Mouse (Mus musculus) kidney, postnatal 0 days (tissue): ENCODE results near the gene P4ha3. TPM values are rescaled to one million over a fixed set of nuclear protein-coding genes. Genes with fewer than 3 reads are reported as not detected.

Experiments used
- ATAC-seq: fragments of 200-750 bp; cut with Nextera tagmentation; replicated peaks from 2 replicates; pipeline ENCODE4 v1.8.0; 2017; ENCODE audit warnings: low read depth, moderate number of reproducible peaks, moderate TSS enrichment, moderate library complexity; ENCODE audit not compliant: low FRiP score
- DNase-seq: peaks from one replicate; pipeline ENCODE4 v3.0.0-alpha.2; 2016; ENCODE audit warnings: low spot score
- H3K27ac ChIP-seq: fragments of 300-500 bp; sonication (generic); 2 replicates; pipeline ENCODE4 v1.5.1; 2014; ENCODE audit warnings: mild to moderate bottlenecking
- H3K27me3 ChIP-seq: fragments of 300-500 bp; sonication (generic); 2 replicates; pipeline ENCODE4 v1.6.1; 2014; ENCODE audit warnings: low read length, mixed read lengths; ENCODE audit not compliant: insufficient read depth
- H3K36me3 ChIP-seq: fragments of 300-500 bp; sonication (generic); 2 replicates; pipeline ENCODE4 v1.6.1; 2014; ENCODE audit warnings: low read length, mixed read lengths; ENCODE audit not compliant: insufficient read depth
- H3K4me1 ChIP-seq: fragments of 300-500 bp; sonication (generic); replicated peaks from 2 replicates; pipeline ENCODE4 v1.6.1; 2014; ENCODE audit warnings: antibody characterized with exemption, low read length, mixed read lengths; ENCODE audit not compliant: insufficient read depth
- H3K4me2 ChIP-seq: fragments of 300-500 bp; sonication (generic); 2 replicates; pipeline ENCODE4 v1.6.1; 2014; ENCODE audit warnings: mild to moderate bottlenecking, low read length, moderate library complexity, mixed read lengths
- H3K4me3 ChIP-seq: fragments of 300-500 bp; sonication (generic); replicated peaks from 2 replicates; pipeline ENCODE4 v1.5.1; 2014; ENCODE audit warnings: low read depth, low read length
- H3K9ac ChIP-seq: fragments of 300-500 bp; sonication (generic); 2 replicates; pipeline ENCODE4 v1.6.1; 2014; ENCODE audit warnings: low read depth, low read length
- H3K9me3 ChIP-seq: fragments of 300-500 bp; sonication (generic); replicated peaks from 2 replicates; pipeline ENCODE4 v1.6.1; 2016; ENCODE audit warnings: low read length, inconsistent platforms, mixed read lengths
- CTCF ChIP-seq: IDR thresholded peaks from 2 replicates; pipeline ENCODE4 v1.5.1; 2016; ENCODE audit warnings: antibody characterized with exemption, low read depth, mild to moderate bottlenecking, moderate library complexity
- WGBS: fragments of 180-500 bp; shearing (Covaris S2); extraction: QIAGEN DNeasy Blood & Tissue Kit; methylation state at CpG from one replicate; pipeline ENCODE4 v1.1.7; 2014; 5-methylcytosine and 5-hydroxymethylcytosine counted together
- polyA plus RNA-seq: library from polyadenylated mRNA; unstranded; fragments of >200 nt; fragmentation: Nextera tagmentation; extraction: Ambion mirVana; gene quantifications from 2 replicates; pipeline ENCODE4 v1.2.1, GENCODE M21; 2015

The P4ha3 gene
- polyA plus RNA-seq, 1 experiment from 2014 or later = 2.7 TPM

DNA sequence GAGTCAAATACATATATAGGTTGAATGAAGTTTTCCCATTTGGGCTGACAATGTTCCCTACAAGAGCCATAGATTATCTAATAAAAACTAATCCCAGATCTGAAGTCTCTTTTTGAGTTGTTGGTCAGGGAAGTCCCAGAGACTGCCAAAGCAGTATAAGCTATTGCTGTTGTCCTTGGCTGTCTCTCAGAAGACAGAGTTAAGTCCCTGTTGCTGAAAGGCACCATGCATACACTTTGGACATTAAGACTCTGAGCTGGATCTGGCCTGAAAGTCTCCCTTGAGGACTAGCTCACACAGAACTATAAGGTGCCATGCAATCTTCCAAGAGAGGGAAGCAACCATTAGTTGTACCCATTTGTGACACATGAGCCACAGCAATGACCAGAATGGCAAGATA lies 72.5 kb downstream of the P4ha3 start:
- H3K27ac ChIP-seq = no peak overlapping the region
- H3K4me1 ChIP-seq = no peaks in the 10 kb centered on the region
- H3K27me3 ChIP-seq = no peaks in the 10 kb centered on the region
- no peak for TF ChIP-seq CTCF
- no peak overlapping the region for H3K4me3 ChIP-seq
- DNase-seq (no peak), ATAC-seq (no peak)
- no peak overlapping the region for H3K9ac ChIP-seq
- H3K4me2 ChIP-seq = no peak overlapping the region
- H3K36me3 ChIP-seq = no peaks in the 10 kb centered on the region
- H3K9me3 ChIP-seq = no peaks in the 10 kb centered on the region

DNA sequence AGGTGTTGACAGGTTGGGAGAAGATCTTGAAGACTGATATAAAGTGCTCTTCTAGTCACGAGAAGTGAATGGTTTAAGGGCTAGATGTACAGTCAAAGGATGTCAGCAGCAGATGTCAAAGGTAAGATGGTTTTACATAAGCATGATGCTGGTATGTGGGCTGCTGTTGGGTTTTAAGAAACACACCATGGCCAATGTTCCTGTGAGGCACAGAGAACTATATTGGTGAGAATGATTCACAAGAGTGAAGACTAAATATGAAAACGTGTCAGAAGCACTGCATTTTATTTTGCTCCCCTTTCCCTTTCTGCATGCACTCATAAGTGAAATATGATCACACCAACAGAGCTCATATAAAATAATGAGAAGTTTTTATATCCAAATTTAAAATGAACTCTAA lies 77.8 kb downstream of the P4ha3 start:
- no peaks in the 10 kb centered on the region for H3K27me3 ChIP-seq
- no peak overlapping the region for H3K9ac ChIP-seq
- ATAC-seq (no peak), DNase-seq (no peak)
- H3K9me3 ChIP-seq = no peaks in the 10 kb centered on the region
- TF ChIP-seq CTCF = no peak
- H3K4me3 ChIP-seq = no peak overlapping the region
- H3K4me1 ChIP-seq = no peaks in the 10 kb centered on the region
- H3K4me2 ChIP-seq = no peak overlapping the region
- no peaks in the 10 kb centered on the region for H3K36me3 ChIP-seq
- 79% methylated on average over 2 of the region's 2 CpGs for WGBS
- H3K27ac ChIP-seq = no peak overlapping the region

DNA sequence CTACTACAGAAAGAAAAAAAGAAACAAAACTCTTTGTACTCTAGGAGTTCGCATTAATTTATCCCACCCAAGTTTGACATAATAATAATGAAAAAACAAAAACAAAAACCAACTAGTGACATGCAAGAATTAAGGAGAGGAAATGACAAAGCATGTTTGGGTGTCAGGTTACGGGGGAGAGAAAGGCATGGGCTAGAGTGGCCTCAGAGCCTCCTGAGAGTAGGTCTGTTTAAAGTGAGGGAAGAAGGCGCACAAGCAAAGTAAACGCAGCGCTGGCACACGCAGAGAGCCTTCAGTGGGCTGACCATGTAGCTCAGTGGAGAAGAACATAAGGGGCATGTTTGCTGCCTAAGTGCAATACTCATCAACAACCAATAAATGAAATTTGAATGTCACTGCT lies 79.6 kb downstream of the P4ha3 start:
- DNase-seq (peak; percentile 56), ATAC-seq (no peak)
- WGBS = 27% methylated on average over 6 of the region's 6 CpGs

More for the DNA sequence above, 79.6 kb downstream of the P4ha3 start:
- Histone ChIP-seq H3K4me1 (no peaks in the 10 kb centered on the region), H3K36me3 (no peaks in the 10 kb centered on the region), H3K4me2 (no peak overlapping the region), H3K4me3 (no peak overlapping the region), H3K9me3 (no peaks in the 10 kb centered on the region), H3K9ac (no peak overlapping the region), H3K27me3 (no peaks in the 10 kb centered on the region), H3K27ac (no peak overlapping the region)
- no peak for TF ChIP-seq CTCF

Other genes with a start within 250 kb of the P4ha3 start
- gene Pold3, start 164.0 kb upstream of the P4ha3 start, polyA plus RNA-seq = 34.8 and 42.1 TPM in 2 replicates
- gene Lipt2, start 126.2 kb upstream of the P4ha3 start, polyA plus RNA-seq = 19.7 and 20.1 TPM in 2 replicates
- gene Kcne3, start 109.0 kb upstream of the P4ha3 start, polyA plus RNA-seq = 2.3 and 2.6 TPM in 2 replicates
- 2.4 and 2.5 TPM in 2 replicates for gene Pgm2l1, start 58.1 kb upstream of the P4ha3 start, polyA plus RNA-seq
- gene C2cd3, start 86.7 kb downstream of the P4ha3 start, polyA plus RNA-seq = 13.1 TPM in 2 replicates
- 45.9 and 47.6 TPM in 2 replicates for gene Ppme1, start 86.8 kb downstream of the P4ha3 start, polyA plus RNA-seq
- 0.05 and 0.13 TPM in 2 replicates for gene Ucp3, start 187.5 kb downstream of the P4ha3 start, polyA plus RNA-seq
- gene Ucp2, start 207.8 kb downstream of the P4ha3 start, polyA plus RNA-seq = 274 and 319 TPM in 2 replicates
- 0.15 and 0.18 TPM in 2 replicates for gene Dnajb13, start 229.4 kb downstream of the P4ha3 start, polyA plus RNA-seq